Mouse (Mus musculus): ENCODE measurements around the gene Dpep3.
A peak's percentile ranks its signal among the peaks of the same experiment; 100 is the strongest.

Dpep3 gene

GRCm38 (mm10) chr8:105935863-105936603 is 43.2 kb downstream of the Dpep3 start:
- no peak for DNase-seq (ENCODE audit: low spot score)

- no peak for DNase-seq (ENCODE audit: low spot score)
Observed at GRCm38 (mm10) chr8:105935105-105935504, 44.1 kb downstream of the Dpep3 start.

- no peak for DNase-seq (ENCODE audit: low spot score)
Observed at GRCm38 (mm10) chr8:105933762-105934161, 45.5 kb downstream of the Dpep3 start, which contains the start of gene Ctrl. TSS of gene Ctrl (minus strand) at chr8:105933862.

GRCm38 (mm10) chr8:105932525-105932924 is 46.7 kb downstream of the Dpep3 start:
- DNase-seq (ENCODE audit: low spot score): no peak

- DNase-seq (ENCODE audit: low spot score): no peak
Observed at GRCm38 (mm10) chr8:105931271-105931670, 48.0 kb downstream of the Dpep3 start.

- peak; percentile 86 for DNase-seq (ENCODE audit: low spot score)
Observed at GRCm38 (mm10) chr8:105930602-105931001, 48.6 kb downstream of the Dpep3 start.

GRCm38 (mm10) chr8:105925123-105925522 is 54.1 kb downstream of the Dpep3 start:
- DNase-seq (ENCODE audit: low spot score): no peak

Data from urinary bladder, postnatal 14 days (tissue).